Mouse (Mus musculus) adrenal gland, adult (tissue): ENCODE data around the gene Bzw2.
A peak's percentile ranks its signal among the peaks of the same experiment; 100 is the strongest.

Experiments used
- DNase-seq, 2 experiments: peaks; one replicate each; pipeline ENCODE4 v3.0.0; 2022 to 2023; ENCODE audit warnings: low spot score in 1 of 2; ENCODE audit not compliant: inconsistent age in 2 of 2

Bzw2 gene

DNA sequence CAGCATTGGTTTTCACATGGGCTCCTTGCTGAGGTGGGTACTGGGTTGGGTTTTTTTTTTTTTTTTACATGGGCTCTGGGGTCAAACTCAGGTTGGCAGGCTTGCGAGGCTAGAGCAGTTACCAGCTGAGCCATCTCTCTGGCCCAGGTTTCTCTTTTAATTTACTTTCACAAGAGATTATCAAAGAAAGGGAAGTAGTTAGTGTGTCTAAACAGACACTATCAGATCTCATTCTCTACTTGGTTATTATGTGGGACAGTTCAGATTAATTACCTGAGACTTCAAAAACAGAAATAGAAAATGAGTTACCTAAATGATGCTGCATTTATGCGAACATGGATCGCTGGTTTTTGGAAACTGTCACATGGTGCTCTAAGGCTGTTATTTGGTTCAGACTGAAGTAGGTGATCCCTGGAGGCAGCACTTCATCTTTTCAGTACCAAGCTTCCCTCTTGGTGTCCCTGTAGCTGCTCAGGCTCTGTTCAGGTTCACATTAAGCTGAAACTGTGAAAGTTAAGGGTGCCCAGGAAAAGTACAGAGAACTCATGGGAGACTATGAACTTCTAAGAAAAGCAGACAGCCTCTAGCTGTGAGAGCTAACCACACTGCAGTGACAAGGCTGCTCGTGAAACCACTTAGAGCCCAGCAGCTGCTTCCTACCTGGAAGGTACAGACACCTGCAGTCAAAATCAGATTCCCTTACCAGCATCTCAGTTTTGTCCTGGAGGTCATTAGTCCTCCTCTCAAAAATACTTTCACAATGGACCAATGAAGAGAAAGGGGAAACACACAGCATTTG is 79.6 kb downstream of the Bzw2 start:
- DNase-seq: no peak

DNA sequence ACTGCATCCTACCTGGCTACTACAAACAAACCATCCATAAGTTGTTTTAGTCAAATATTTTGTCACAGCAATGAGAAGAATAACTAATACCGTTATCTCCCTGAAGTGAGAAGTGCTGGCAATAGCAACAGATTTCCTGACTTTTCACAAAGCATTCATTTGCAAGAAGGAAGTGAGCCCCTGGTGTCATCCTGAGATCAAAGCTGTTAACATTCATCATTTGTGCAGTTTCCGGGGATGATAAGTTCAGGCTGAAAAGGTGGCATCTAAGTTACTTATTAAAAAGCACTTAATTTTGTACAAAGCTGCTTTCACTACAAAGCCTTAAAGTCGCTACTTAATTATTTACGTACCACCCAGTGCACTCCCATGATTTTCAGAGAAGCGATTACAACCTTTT is 85.0 kb downstream of the Bzw2 start:
- DNase-seq: no peak

DNA sequence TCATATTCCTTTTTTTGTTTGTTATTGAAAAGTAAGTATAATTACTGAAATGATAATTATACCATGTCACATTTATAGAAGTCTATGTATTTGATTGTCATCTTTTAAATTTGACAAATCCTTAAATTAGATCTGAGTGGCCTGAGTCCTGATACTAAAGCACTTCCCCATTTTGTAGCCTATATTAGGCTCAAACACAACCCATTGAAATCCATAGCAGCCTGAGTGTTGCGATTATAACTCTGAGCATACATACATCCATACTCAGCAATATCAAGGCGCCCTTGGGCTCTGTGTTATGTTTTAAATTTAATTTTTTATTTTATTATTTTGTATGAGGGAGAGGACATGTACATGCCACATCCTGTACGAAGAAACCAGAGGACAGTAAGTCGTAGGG is 87.6 kb downstream of the Bzw2 start:
- DNase-seq: no peak

DNA sequence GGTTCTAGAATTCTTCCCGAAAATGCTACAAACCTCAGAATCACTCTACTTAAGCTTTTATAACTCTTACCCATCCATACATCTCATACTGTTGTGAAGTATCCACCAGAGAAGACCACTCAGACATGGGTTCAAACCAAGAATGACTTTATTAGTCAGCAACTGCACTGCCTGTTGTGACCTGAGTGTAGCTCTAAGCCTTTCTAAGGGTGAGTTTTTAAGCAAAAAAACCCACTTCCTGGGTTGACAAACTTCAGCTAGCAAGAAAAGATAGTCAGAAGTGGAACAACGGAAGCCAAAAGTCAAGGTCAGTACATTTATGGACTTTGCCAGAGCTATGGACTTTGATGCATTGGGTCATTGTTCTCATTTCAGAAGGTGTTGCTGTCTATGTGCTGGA is 90.3 kb downstream of the Bzw2 start:
- DNase-seq: no peak

DNA sequence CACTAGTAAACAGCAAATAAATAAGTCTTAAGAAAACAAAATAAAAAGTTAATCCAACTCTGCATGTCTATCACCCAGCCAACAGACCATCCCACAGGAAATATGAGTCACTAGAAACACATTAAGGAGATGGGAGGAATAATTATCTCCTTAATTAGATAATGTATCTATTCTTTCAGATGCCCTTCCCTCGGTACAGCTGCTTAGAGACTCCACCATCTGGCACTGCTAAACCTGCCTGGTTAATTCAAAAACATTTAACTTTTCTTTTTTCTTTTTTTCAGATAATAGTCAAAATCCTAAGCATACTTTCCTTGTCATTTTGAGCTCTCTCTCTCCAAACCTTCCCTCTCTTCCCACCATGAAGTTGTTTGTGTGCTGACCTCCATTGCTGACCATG is 92.0 kb downstream of the Bzw2 start:
- no peak for DNase-seq

DNA sequence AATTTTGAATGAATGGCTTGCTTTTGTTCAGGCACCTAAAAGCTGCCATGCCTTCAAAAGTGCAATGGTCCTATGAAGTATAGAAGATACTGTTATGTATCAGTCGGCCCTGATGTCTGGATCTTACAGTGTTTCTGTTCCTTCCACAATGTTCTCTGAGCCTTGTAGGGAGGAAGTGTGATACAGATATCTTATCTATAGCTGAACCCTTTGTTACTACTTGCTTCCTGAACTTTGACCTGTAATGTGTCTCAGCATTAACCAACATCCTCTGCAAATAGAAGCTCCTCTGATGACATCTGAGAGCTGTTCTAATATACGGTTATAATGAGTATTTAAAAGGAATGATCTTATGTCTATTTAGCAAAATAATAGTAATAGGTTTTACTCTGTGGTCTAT is 100.2 kb downstream of the Bzw2 start:
- DNase-seq: no peak

DNA sequence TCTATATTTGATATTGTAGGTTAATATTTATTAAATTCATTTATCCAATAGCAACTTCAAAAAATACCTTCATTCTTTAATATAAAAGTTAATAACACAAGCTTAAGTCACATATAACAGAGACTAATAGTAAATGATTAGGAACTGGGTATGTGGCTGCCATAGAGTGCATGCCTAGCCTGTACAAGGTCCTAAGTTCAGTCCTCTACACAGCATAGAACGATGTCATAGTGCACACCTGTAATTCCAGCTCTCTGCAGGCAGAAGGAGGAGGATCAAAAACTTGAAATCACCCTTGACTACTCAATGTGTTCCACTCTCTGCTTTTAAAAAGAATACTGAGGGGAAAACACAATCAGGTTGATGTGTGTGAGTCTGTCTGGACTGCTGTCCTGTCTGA is 107.6 kb downstream of the Bzw2 start:
- no peak for DNase-seq

DNA sequence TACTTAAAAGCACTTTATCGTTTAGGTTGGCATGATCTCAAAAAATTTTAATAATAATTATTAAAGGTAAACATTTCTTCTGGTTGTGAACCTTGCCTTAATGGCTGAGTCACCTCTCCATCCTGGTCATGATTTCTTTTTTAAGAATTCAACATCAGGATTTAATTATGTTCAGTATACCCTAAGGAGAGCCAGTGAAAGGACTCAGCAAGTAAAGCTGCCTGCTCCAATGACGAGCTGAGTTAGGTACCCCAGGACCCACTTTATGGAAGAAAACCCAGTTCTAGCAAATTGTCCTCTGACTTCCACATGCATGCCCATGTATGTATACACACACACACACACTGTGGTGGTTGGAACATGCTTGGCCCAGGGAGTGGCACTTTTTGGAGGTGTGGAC is 110.3 kb downstream of the Bzw2 start:
- no peak for DNase-seq

DNA sequence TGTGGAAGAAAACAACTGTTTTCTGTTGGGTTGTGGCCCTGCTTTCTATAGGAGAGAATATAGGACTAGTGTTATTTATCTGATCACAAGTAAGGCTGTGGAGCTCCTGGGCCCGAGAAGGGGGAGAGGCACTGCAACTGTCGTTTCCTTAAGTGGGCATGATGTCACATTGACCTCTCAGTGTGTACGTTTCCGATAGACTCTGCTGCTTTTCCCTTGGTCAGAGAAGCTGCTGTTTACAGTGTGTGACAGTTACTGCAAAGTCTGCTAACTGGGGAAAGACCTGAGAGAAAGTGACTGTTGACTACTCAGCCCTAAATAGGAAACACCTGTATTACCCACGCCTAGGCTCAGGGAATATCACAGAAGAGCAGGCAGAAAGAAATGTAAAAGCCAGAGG is 111.7 kb downstream of the Bzw2 start:
- DNase-seq: no peak

DNA sequence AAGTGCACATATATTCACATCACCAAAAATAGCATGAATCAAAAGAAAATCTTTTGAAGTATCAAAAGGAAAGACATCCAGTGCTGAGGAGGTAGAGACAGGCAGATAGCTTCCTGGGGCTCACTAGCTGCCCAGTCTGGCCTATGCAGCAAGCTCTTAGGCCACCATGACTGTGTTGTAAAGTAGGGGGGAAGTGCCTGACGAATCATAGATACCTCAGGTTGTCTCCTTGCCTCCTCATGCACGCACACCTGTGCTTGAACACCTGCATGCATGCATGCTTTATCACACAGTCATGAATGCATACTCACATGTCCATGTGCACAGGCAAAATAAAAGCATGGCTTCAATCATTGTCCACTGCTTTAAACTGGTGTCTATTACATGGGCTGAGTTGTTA is 113.2 kb downstream of the Bzw2 start:
- DNase-seq: no peak

DNA sequence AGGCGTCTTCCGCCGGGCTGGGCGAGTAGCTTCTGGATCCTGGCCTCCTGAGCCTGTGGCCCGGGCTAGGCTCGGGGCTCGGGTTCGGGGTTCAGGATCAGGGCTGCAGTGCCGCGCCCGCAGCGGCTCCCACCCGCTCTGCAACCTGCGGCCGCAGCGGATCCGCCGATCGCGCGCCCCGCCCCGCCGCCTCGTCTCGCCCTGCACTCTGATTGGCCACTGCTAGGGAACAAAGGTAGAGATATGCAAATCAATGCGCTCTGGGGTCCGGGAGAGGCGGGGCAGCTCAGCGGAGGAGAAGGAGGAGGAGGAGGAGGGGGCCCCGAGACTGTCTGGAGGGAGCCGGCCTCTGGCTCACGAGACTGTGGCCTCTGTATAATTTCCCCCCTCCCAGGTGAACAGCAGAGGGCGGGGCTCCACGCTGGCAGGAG is 115.5 kb downstream of the Bzw2 start, which contains the start of gene Tspan13:
Gene Tspan13 (minus strand): TSS at position 153 of the 431 bp plus-strand sequence.
- DNase-seq: peak; percentile 85 to 92
